Mouse (Mus musculus) myocyte (in vitro differentiated cells): ENCODE data around the gene Card10.

Source experiments
- MYOG ChIP-seq, 3 experiments: IDR thresholded peaks; one replicate each; pipeline ENCODE4 v1.6.1; 2011; ENCODE audit warnings: control low read depth in 2 of 3, low read depth in 2 of 3, mild to moderate bottlenecking in 2 of 3; ENCODE audit not compliant: insufficient read length in 2 of 3, control insufficient read depth in 1 of 3, insufficient read depth in 1 of 3
- POLR2A ChIP-seq: IDR thresholded peaks from one replicate; pipeline ENCODE4 v1.6.1; 2011; ENCODE audit warnings: low read depth, mild to moderate bottlenecking, control low read depth, moderate library complexity; ENCODE audit not compliant: insufficient read length
- POLR2AphosphoS2 ChIP-seq: IDR thresholded peaks from one replicate; pipeline ENCODE4 v1.6.1; 2011; ENCODE audit warnings: low read depth, control low read depth; ENCODE audit not compliant: insufficient read length
- TCF12 ChIP-seq: IDR thresholded peaks from one replicate; pipeline ENCODE4 v1.6.1; 2011; ENCODE audit warnings: mild to moderate bottlenecking, control low read depth; ENCODE audit not compliant: poor library complexity, insufficient read depth, severe bottlenecking
- TCF3 ChIP-seq: IDR thresholded peaks from one replicate; pipeline ENCODE4 v1.6.1; 2011; ENCODE audit warnings: low read depth, control low read depth; ENCODE audit not compliant: insufficient read length

DNA sequence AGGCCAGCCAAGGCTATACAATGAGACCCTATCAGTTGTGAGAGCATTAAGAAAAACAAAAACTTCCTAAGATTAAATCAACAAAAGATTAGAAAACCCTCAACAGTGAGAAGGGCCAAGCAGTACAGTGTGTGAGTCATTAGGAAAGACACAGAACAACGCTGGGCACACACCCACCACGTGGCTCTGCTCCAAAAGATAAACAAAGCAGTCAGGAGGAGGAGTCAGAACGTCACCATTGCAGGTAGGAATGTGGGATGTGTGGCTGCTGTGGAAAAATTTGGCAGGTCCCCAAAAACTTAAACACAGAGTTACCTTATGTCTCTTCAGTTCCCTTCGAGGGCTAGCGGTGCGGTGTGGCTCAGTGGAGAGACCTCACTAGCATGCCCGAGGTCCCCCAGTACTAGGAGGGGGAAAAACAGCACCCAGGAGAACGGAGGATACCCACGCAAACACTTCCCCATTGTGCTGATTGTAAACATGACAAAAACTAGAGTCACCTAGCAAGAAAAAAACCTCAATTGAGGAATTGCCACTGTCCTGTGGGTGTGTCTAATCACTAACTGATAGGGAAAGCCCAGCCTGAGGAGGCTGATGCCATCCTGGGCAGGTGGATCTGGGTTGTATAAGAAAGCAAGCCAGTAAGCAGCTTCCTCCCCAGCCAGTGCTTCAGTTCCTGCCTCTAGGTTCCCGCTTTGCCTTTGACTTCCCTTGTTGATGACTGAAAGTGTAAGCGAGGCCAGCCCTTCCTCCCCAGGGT lies 12.7 kb upstream of the Card10 start:
- TF ChIP-seq MYOG (IDR thresholded peaks at IDR 0.05; ENCODE audit: control insufficient read depth in 1 of 3, insufficient read depth in 1 of 3, insufficient read length in 2 of 3, low read depth in 2 of 3) (no peak), POLR2A (no peak), TCF3 (no peak), TCF12 (no peak), POLR2AphosphoS2 (no peak)
